Mouse (Mus musculus): Measurements from ENCODE around the gene Poldip2. TPM values are rescaled to one million over a fixed set of nuclear protein-coding genes. Genes with fewer than 3 reads are reported as not detected.

Poldip2 gene
- total and polyA plus RNA-seq, 3 experiments: 102 to 144 (median 103) TPM

- in situ Hi-C loops (cut with MboI; ENCODE audit: low pct_ligation_motif_present, low pct_unique_long_range_greater_than_20kb, low sequenced_read_pairs): no loop called here
- TF ChIP-seq ETS1 (conservative IDR thresholded peaks at IDR 0.05; ENCODE audit: low read depth, low read length) (no peak), SMC3 (IDR thresholded peaks at IDR 0.05; ENCODE audit: low read depth, low read length) (no peak), POLR2AphosphoS2 (IDR thresholded peaks at IDR 0.05; ENCODE audit: low read depth, low read length) (0 out of 2 replicates have a peak, but pooled peaks have one; percentile 18), NELFE (IDR thresholded peaks at IDR 0.05; ENCODE audit: low read depth, low read length) (no peak), ZMIZ1 (IDR thresholded peaks at IDR 0.05; ENCODE audit: low read depth, low read length) (no peak), ZC3H11A (IDR thresholded peaks at IDR 0.05; ENCODE audit: low read depth, low read length) (no peak), JUN (IDR thresholded peaks at IDR 0.05; ENCODE audit: insufficient read depth, low read depth, low read length) (no peak), RAD21 (IDR thresholded peaks at IDR 0.05; ENCODE audit: low read depth, low read length) (no peak), RCOR1 (conservative IDR thresholded peaks at IDR 0.05; ENCODE audit: low read depth, low read length) (no peak), EP300 (IDR thresholded peaks at IDR 0.05; ENCODE audit: low read length) (no peak), CTCF (conservative IDR thresholded peaks at IDR 0.05 in 1 of 2, IDR thresholded peaks at IDR 0.05 in 1 of 2; ENCODE audit: low read depth in 2 of 2, low read length in 2 of 2) (no peak), ELF1 (IDR thresholded peaks at IDR 0.05; ENCODE audit: low read depth, low read length) (no peak), POLR2A (IDR thresholded peaks at IDR 0.05; ENCODE audit: low read depth, low read length) (0 out of 2 replicates have a peak, but pooled peaks have one; percentile 7), GABPA (IDR thresholded peaks at IDR 0.05; ENCODE audit: insufficient replicate concordance, low read depth, low read length) (no peak)
- H3K79me2 ChIP-seq (replicated peaks; ENCODE audit: control insufficient read depth, extremely low read depth, insufficient read depth, poor library complexity, severe bottlenecking): no peaks in the 10 kb centered on the region
- no peak for DNase-seq (ENCODE audit: extremely low read depth)
- no peak overlapping the region for H3K4me2 ChIP-seq (ENCODE audit: insufficient read depth, low read depth, poor library complexity, severe bottlenecking)
- peaks cover 41 to 73% of the 10 kb centered on the region in 2 experiments for H3K36me3 ChIP-seq (replicated peaks in 1 of 2; ENCODE audit: control insufficient read depth in 1 of 2, insufficient read depth in 1 of 2, low read length in 1 of 2)
- dilution Hi-C loops (cut with MboI; ENCODE audit: extremely low pct_ligation_motif_present, extremely low pct_unique_long_range_greater_than_20kb, low sequenced_read_pairs): no loop called here
- H3K4me1 ChIP-seq (ENCODE audit: control insufficient read depth in 1 of 2, insufficient read depth in 2 of 2): no peaks in the 10 kb centered on the region; a peak in 1 of 4 replicates
- no peak overlapping the region for H3K9ac ChIP-seq (ENCODE audit: insufficient read depth, low read depth)
- no peaks in the 10 kb centered on the region for H3K9me3 ChIP-seq (replicated peaks; ENCODE audit: low read length)
- no peak overlapping the region for H3K27ac ChIP-seq (ENCODE audit: insufficient read depth, low read depth)
- no peak overlapping the region for H3K4me3 ChIP-seq (replicated peaks in 1 of 3; ENCODE audit: low read depth in 2 of 3, low read length in 2 of 3, poor library complexity in 1 of 3)
- H3K27me3 ChIP-seq (replicated peaks): peaks cover 3% of the 10 kb centered on the region
Measured at GRCm38 (mm10) chr11:78505430-78505829, 6.6 kb upstream of the Poldip2 start.

DNA sequence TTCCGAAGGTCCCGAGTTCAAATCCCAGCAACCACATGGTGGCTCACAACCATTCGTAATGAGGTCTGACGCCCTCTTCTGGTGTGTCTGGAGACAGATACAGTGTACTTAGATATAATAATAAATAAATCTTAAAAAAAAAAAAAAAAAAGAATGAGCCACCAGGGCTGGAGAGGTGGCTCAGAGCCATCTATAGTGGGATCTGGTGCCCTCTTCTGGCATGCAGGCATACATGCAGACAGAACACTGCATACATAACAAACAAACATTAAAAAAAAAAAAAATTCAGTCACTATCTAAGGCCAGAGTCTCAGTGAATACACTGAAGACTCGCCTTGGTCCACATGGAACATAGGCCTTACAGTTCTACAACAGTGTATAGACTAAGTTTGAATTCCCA lies 2.8 kb upstream of the Poldip2 start:
- H3K4me2 ChIP-seq (ENCODE audit: insufficient read depth, low read depth, poor library complexity, severe bottlenecking): no peak overlapping the region
- H3K9me3 ChIP-seq (replicated peaks; ENCODE audit: low read length): no peaks in the 10 kb centered on the region
- H3K9ac ChIP-seq (ENCODE audit: insufficient read depth, low read depth): no peak overlapping the region
- H3K4me3 ChIP-seq (replicated peaks in 1 of 3; ENCODE audit: low read depth in 2 of 3, low read length in 2 of 3, poor library complexity in 1 of 3): no peak overlapping the region
- H3K27me3 ChIP-seq (replicated peaks): no peaks in the 10 kb centered on the region
- TF ChIP-seq PAX5 (IDR thresholded peaks at IDR 0.05; ENCODE audit: low read length) (no peak), RCOR1 (conservative IDR thresholded peaks at IDR 0.05; ENCODE audit: low read depth, low read length) (no peak), RAD21 (IDR thresholded peaks at IDR 0.05; ENCODE audit: low read depth, low read length) (peak; percentile 46), ZNF384 (IDR thresholded peaks at IDR 0.05; ENCODE audit: low read depth, low read length) (peak; percentile 92), USF2 (conservative IDR thresholded peaks at IDR 0.05; ENCODE audit: low read depth, low read length) (no peak), HCFC1 (IDR thresholded peaks at IDR 0.05; ENCODE audit: low read depth, low read length) (no peak), CTCF (conservative IDR thresholded peaks at IDR 0.05 in 1 of 2, IDR thresholded peaks at IDR 0.05 in 1 of 2; ENCODE audit: low read depth in 2 of 2, low read length in 2 of 2) (peak; percentile 42 to 72; a peak in 3 of 4 replicates), UBTF (IDR thresholded peaks at IDR 0.05; ENCODE audit: low read depth, low read length) (no peak), KAT2A (IDR thresholded peaks at IDR 0.05; ENCODE audit: insufficient replicate concordance, low read length) (no peak), MXI1 (IDR thresholded peaks at IDR 0.05; ENCODE audit: low read depth, low read length) (no peak), NRF1 (IDR thresholded peaks at IDR 0.05; ENCODE audit: low read depth, low read length) (no peak), SMC3 (IDR thresholded peaks at IDR 0.05; ENCODE audit: low read depth, low read length) (peak; percentile 54), MEF2A (IDR thresholded peaks at IDR 0.05; ENCODE audit: borderline replicate concordance, low read depth, low read length) (no peak)
- DNase-seq (ENCODE audit: extremely low read depth): peak; percentile 69
- H3K36me3 ChIP-seq (replicated peaks in 1 of 2; ENCODE audit: control insufficient read depth in 1 of 2, insufficient read depth in 1 of 2, low read length in 1 of 2): peaks cover 41 to 65% of the 10 kb centered on the region in 2 experiments
- H3K27ac ChIP-seq (ENCODE audit: insufficient read depth, low read depth): no peak overlapping the region
- H3K79me2 ChIP-seq (replicated peaks; ENCODE audit: control insufficient read depth, extremely low read depth, insufficient read depth, poor library complexity, severe bottlenecking): peaks cover 25% of the 10 kb centered on the region
- peaks cover 0 to 21% of the 10 kb centered on the region in 2 experiments; a peak in 2 of 4 replicates for H3K4me1 ChIP-seq (ENCODE audit: control insufficient read depth in 1 of 2, insufficient read depth in 2 of 2)
- in situ Hi-C loops (cut with MboI; ENCODE audit: low pct_ligation_motif_present, low pct_unique_long_range_greater_than_20kb, low sequenced_read_pairs): no loop called here
- dilution Hi-C loops (cut with MboI; ENCODE audit: extremely low pct_ligation_motif_present, extremely low pct_unique_long_range_greater_than_20kb, low sequenced_read_pairs): no loop called here
